Mouse (Mus musculus) kidney, adult 2 months (tissue): ENCODE data around the gene Arfgef3. TPM values are rescaled to one million over a fixed set of nuclear protein-coding genes. Genes with fewer than 3 reads are reported as not detected.

Experiments used
- DNase-seq: peaks from one replicate; pipeline ENCODE4 v3.0.0; 2021
- H3K27ac ChIP-seq: fragments of 200-500 bp; 2 replicates; pipeline ENCODE4 v1.5.1; 2012; ENCODE audit warnings: low read depth, low read length, control low read depth, inconsistent platforms; ENCODE audit not compliant: insufficient read depth
- H3K27me3 ChIP-seq: fragments of 200-500 bp; replicated peaks from 2 replicates; pipeline ENCODE4 v1.6.1; 2012; ENCODE audit warnings: mild to moderate bottlenecking, moderate library complexity, low read length, inconsistent platforms; ENCODE audit not compliant: control insufficient read depth, insufficient read depth
- H3K36me3 ChIP-seq: fragments of 200-500 bp; 2 replicates; pipeline ENCODE4 v1.6.1; 2012; ENCODE audit warnings: mild to moderate bottlenecking, moderate library complexity, low read length, inconsistent platforms; ENCODE audit not compliant: control insufficient read depth, insufficient read depth
- H3K4me1 ChIP-seq: fragments of 200-500 bp; 2 replicates; pipeline ENCODE4 v1.6.1; 2011; ENCODE audit warnings: low read length; ENCODE audit not compliant: control insufficient read depth, insufficient read depth
- H3K4me3 ChIP-seq: fragments of 200-500 bp; 2 replicates; pipeline ENCODE4 v1.5.1; 2011; ENCODE audit warnings: mild to moderate bottlenecking, low read depth, low read length, control low read depth; ENCODE audit not compliant: insufficient read depth
- CTCF ChIP-seq: fragments of 200-500 bp; conservative IDR thresholded peaks from 2 replicates; pipeline ENCODE4 v1.5.1; 2011; ENCODE audit warnings: low read depth, mild to moderate bottlenecking, control low read depth, low read length, moderate library complexity, mixed read lengths; ENCODE audit not compliant: insufficient read depth, insufficient read length
- POLR2A ChIP-seq: fragments of 200-500 bp; IDR thresholded peaks from one replicate; pipeline ENCODE4 v1.6.1; 2011; ENCODE audit warnings: low read depth, low read length, control low read depth
- WGBS: fragments of 180-500 bp; shearing (Covaris S2); methylation state at CpG from one replicate; pipeline ENCODE4 v1.1.7; 2018; 5-methylcytosine and 5-hydroxymethylcytosine counted together
- polyA plus RNA-seq: library from polyadenylated mRNA; depleted of rRNA; stranded (reverse); fragments of >200 nt; gene quantifications from 2 replicates; pipeline ENCODE4 v1.2.3, GENCODE M21; 2012

Arfgef3 gene
- polyA plus RNA-seq, 1 experiment, result 1.1 TPM

DNA sequence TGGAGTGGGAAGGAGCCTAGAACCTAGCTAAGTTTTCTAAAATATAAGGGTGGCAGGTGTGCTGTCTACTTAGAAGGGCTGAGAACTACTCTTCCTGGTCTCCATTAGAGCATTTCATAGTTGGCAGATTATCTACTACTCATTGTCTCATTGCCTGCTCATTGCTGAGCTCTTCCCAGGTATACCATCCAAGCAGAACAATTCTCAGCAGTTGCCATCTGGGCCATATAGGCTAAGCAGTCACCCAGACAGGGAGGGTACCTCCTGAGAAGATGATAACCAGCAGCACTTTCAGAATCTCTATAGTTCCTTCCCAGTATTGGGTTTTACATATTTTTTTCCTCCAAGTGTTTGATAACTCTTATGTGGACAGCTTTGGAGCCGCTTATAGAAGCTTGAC, 86.2 kb downstream of the Arfgef3 start:
- peaks cover 2% of the 10 kb centered on the region; the same call in 1 of the 2 replicates for H3K4me1 ChIP-seq
- WGBS, result 93% methylated on average over 1 of the region's 1 CpGs
- H3K36me3 ChIP-seq, result no peaks in the 10 kb centered on the region
- no peak for DNase-seq
- no peak overlapping the region for H3K4me3 ChIP-seq
- no peaks in the 10 kb centered on the region; the same call in 1 of the 2 replicates for H3K27me3 ChIP-seq
- H3K27ac ChIP-seq, result no peak overlapping the region
- no peak for TF ChIP-seq POLR2A
- no peak for TF ChIP-seq CTCF

DNA sequence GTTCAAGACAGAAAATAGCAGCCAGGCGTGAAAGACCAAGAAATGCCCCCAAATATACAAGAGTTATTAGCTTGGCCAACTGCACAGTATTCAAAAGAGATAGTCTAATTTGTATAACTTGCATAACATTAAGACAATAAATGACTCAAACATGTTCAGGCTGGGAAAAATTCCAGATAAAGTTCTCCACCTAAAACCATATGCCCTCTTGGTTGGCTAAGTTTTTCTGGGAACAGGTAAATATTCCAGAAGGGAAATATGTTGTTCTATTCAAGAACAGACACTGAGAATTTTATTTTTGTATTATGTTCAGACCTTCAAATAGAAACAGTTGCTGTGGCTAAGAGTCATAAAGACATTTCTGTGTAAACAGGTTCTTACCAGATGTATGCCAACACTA, 96.7 kb downstream of the Arfgef3 start:
- 81% methylated on average over 1 of the region's 1 CpGs for WGBS
- Histone ChIP-seq H3K27ac (no peak overlapping the region), H3K4me1 (no peaks in the 10 kb centered on the region; the same call in 1 of the 2 replicates), H3K27me3 (no peaks in the 10 kb centered on the region), H3K36me3 (no peaks in the 10 kb centered on the region), H3K4me3 (no peak overlapping the region)
- DNase-seq, result no peak
- TF ChIP-seq POLR2A, result no peak
- TF ChIP-seq CTCF, result no peak

DNA sequence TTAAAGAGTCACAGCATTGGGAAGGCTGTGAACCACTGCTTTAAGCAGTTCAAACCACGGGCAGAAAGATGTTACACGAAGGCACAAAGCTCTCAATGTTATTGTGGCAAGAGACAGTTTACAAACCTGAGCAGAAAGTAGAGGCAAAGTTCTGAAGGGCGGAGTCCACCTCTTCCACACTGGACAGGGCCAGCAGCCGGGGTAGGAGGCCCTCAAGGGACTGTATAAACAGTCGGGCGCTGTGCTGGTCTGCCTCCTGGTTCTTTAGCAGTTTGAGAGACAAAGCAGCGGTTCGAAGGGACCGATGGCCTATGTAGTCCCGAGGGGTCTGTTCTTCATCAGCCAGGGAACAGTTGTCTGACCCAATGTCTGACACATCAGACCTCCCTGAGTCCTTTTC, 97.7 kb downstream of the Arfgef3 start:
- Histone ChIP-seq H3K4me1 (no peaks in the 10 kb centered on the region; the same call in 1 of the 2 replicates), H3K4me3 (no peak overlapping the region), H3K27ac (no peak overlapping the region), H3K36me3 (no peaks in the 10 kb centered on the region), H3K27me3 (no peaks in the 10 kb centered on the region)
- DNase-seq, result peak; percentile 4
- WGBS, result 82% methylated on average over 10 of the region's 10 CpGs
- TF ChIP-seq CTCF (no peak), POLR2A (no peak)

DNA sequence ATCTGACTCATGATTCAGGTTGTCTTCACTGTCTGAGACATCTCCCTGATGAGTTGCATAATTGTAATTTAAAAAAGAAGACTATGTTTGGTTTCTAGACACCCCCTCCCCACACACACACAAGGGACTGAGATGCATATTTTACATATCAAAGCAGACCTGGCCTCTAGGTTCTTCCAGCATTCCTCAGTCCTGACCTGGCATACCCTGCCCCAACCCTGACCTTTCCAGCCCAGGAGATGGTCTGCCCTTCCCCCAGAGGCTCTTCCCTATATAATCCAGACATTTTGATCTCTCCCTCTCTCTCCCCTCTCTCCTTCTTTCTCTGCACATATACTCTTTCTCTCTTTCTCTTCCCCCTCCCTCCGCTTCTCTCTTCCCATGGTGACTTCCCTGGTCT, 99.4 kb downstream of the Arfgef3 start:
- no peak for TF ChIP-seq POLR2A
- no peaks in the 10 kb centered on the region; the same call in 1 of the 2 replicates for H3K4me1 ChIP-seq
- H3K36me3 ChIP-seq, result no peaks in the 10 kb centered on the region
- H3K27me3 ChIP-seq, result no peaks in the 10 kb centered on the region
- no peak overlapping the region for H3K27ac ChIP-seq
- H3K4me3 ChIP-seq, result no peak overlapping the region
- 92% methylated on average over 1 of the region's 1 CpGs for WGBS
- DNase-seq, result no peak

DNA sequence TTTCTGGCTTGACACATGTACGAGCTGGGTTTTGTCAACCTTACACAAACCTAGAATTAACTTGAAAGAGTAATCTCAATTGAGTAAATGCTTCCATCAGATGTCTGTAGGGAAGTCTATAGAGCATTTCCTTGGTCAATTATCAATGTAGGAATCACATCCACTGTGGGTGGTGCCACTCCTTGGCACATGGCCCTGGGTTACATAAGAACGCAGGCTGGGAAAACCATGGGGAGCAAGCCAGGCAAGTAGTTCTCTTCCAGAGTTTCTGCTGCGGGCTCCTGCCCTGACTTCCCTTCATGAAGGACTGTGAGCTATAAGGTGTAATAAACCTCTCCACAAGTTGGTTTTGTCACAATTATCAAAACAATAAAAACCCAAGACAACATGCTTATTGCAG, 100.2 kb downstream of the Arfgef3 start:
- no peak for TF ChIP-seq CTCF
- TF ChIP-seq POLR2A, result no peak
- WGBS, result 71% methylated on average over 3 of the region's 3 CpGs
- H3K36me3 ChIP-seq, result no peaks in the 10 kb centered on the region
- DNase-seq, result peak; percentile 77
- no peak overlapping the region for H3K4me3 ChIP-seq
- no peaks in the 10 kb centered on the region for H3K27me3 ChIP-seq
- no peak overlapping the region; the same call in 1 of the 2 replicates for H3K27ac ChIP-seq
- no peaks in the 10 kb centered on the region; the same call in 1 of the 2 replicates for H3K4me1 ChIP-seq

DNA sequence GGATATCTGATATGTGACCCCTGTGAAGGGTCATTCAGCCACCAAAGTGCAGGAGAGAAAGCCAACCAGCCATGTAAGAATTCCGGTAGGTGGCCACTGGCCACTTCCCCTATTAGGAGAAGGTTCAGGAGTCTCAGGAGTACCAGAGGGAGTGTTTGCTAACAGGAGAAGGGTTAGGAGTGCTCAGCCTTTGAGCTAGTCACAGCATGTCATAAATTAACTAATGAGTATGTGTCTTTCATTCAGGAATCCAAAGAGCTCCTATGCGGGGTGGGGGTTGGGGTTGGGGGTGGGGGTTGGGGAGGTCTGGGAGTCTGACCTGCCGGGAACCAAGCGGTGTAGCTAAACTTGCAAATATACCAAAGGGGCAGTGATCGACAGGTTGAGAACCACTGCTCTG, 100.9 kb downstream of the Arfgef3 start:
- Histone ChIP-seq H3K4me3 (no peak overlapping the region), H3K4me1 (no peaks in the 10 kb centered on the region; the same call in 1 of the 2 replicates), H3K36me3 (no peaks in the 10 kb centered on the region), H3K27me3 (no peaks in the 10 kb centered on the region), H3K27ac (no peak overlapping the region)
- WGBS, result 47% methylated on average over 5 of the region's 5 CpGs
- DNase-seq, result peak; percentile 20
- TF ChIP-seq CTCF, result no peak
- no peak for TF ChIP-seq POLR2A

DNA sequence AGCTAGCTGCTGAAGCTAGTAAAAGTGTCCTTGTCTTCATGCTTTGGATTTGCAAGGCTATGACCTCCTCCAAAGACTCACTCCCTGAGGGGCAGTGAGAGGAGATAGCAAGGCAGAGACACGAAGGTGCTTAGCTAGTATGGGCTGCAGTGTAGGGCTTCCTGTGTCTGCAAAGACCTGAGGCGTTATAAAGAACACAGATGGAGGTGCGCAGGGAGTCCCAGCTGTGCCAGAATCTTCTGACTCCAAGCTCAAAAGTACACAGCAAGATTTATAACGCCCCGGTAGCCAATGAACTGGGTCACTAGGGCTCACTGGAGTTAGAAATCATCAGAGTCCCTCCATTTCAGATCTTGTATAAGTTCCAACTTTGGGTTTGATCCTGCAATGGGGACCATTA, 103.2 kb downstream of the Arfgef3 start:
- Histone ChIP-seq H3K27me3 (no peaks in the 10 kb centered on the region), H3K36me3 (no peaks in the 10 kb centered on the region), H3K4me1 (no peaks in the 10 kb centered on the region; the same call in 1 of the 2 replicates), H3K4me3 (no peak overlapping the region), H3K27ac (no peak overlapping the region)
- DNase-seq, result no peak
- WGBS, result 75% methylated on average over 5 of the region's 5 CpGs
- TF ChIP-seq POLR2A, result no peak
- no peak for TF ChIP-seq CTCF

DNA sequence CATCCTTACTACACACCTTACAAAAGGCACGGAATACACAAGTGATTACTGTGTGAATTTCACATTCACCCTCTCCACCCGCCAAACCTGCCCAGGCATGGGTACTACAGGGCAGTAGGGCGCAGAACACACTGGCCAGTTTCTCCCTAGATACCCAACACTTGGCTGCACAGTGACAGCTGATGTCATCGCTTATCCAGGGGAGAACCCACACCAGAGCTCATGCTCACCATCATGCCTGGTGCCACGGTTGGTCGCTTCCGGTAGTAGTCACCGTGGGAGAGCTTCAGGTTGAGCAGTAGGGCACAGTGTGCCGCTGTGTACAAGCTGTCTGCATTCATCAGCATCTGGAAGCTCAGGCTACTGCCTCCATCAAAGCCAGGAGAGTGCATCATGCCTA, 108.3 kb downstream of the Arfgef3 start:
- H3K27ac ChIP-seq, result no peak overlapping the region
- H3K36me3 ChIP-seq, result no peaks in the 10 kb centered on the region
- DNase-seq, result peak; percentile 23
- TF ChIP-seq POLR2A, result no peak
- no peak for TF ChIP-seq CTCF
- H3K4me1 ChIP-seq, result no peaks in the 10 kb centered on the region
- H3K27me3 ChIP-seq, result no peaks in the 10 kb centered on the region
- H3K4me3 ChIP-seq, result no peak overlapping the region
- WGBS, result 62% methylated on average over 9 of the region's 9 CpGs
